Mouse (Mus musculus): ENCODE results near the gene Vmn2r2. TPM values are rescaled to one million over a fixed set of nuclear protein-coding genes. Genes with fewer than 3 reads are reported as not detected.

The Vmn2r2 gene
- not detected in 2 replicates for polyA plus RNA-seq (2011; ENCODE audit: insufficient read depth, insufficient read length, low read depth, missing spikeins)

- Histone ChIP-seq H3K27me3 (ENCODE audit: control insufficient read depth, insufficient read depth, low read length, poor library complexity, severe bottlenecking) (no peaks in the 10 kb centered on the region), H3K27ac (ENCODE audit: insufficient read depth, low read length) (no peak within 1 kb of the TSS), H3K4me3 (ENCODE audit: low read depth, low read length) (no peak within 1 kb of the TSS), H3K9ac (ENCODE audit: low read depth, poor library complexity, severe bottlenecking) (no peak within 1 kb of the TSS), H3K9me3 (replicated peaks; ENCODE audit: control insufficient read depth, insufficient read depth, low read length, poor library complexity, severe bottlenecking) (no peaks in the 10 kb centered on the region), H3K36me3 (ENCODE audit: control insufficient read depth, insufficient read depth, low read length, poor library complexity, severe bottlenecking) (no peaks in the 10 kb centered on the region), H3K4me1 (ENCODE audit: control insufficient read depth, insufficient read depth, low read length) (no peaks in the 10 kb centered on the region)
- no peak for TF ChIP-seq POLR2A (IDR thresholded peaks at IDR 0.05; ENCODE audit: insufficient read depth, low read length)
- TF ChIP-seq EP300 (IDR thresholded peaks at IDR 0.05; ENCODE audit: insufficient read depth, low read depth, low read length): no peak
- TF ChIP-seq CTCF (IDR thresholded peaks at IDR 0.05; ENCODE audit: low read depth, low read length): no peak
Measured at GRCm38 (mm10) chr3:64141878-64142508, at the start of gene Vmn2r2. TSS of gene Vmn2r2 (minus strand) at chr3:64141928.

GRCm38 (mm10) chr3:64113352-64114046, 28.2 kb downstream of the Vmn2r2 start:
- H3K4me3 ChIP-seq (ENCODE audit: low read depth, low read length): no peak overlapping the region
- H3K27me3 ChIP-seq (ENCODE audit: control insufficient read depth, insufficient read depth, low read length, poor library complexity, severe bottlenecking): no peaks in the 10 kb centered on the region
- H3K27ac ChIP-seq (ENCODE audit: insufficient read depth, low read length): no peak overlapping the region
- TF ChIP-seq POLR2A (IDR thresholded peaks at IDR 0.05; ENCODE audit: insufficient read depth, low read length): no peak
- TF ChIP-seq CTCF (IDR thresholded peaks at IDR 0.05; ENCODE audit: low read depth, low read length): no peak
- no peak for TF ChIP-seq EP300 (IDR thresholded peaks at IDR 0.05; ENCODE audit: insufficient read depth, low read depth, low read length)
- H3K4me1 ChIP-seq (ENCODE audit: control insufficient read depth, insufficient read depth, low read length): no peaks in the 10 kb centered on the region
- H3K9ac ChIP-seq (ENCODE audit: low read depth, poor library complexity, severe bottlenecking): no peak overlapping the region
- H3K36me3 ChIP-seq (ENCODE audit: control insufficient read depth, insufficient read depth, low read length, poor library complexity, severe bottlenecking): no peaks in the 10 kb centered on the region
- H3K9me3 ChIP-seq (replicated peaks; ENCODE audit: control insufficient read depth, insufficient read depth, low read length, poor library complexity, severe bottlenecking): no peaks in the 10 kb centered on the region

GRCm38 (mm10) chr3:64112707-64113106, 29.0 kb downstream of the Vmn2r2 start:
- no peak overlapping the region for H3K27ac ChIP-seq (ENCODE audit: insufficient read depth, low read length)
- H3K4me1 ChIP-seq (ENCODE audit: control insufficient read depth, insufficient read depth, low read length): no peaks in the 10 kb centered on the region
- H3K27me3 ChIP-seq (ENCODE audit: control insufficient read depth, insufficient read depth, low read length, poor library complexity, severe bottlenecking): no peaks in the 10 kb centered on the region
- H3K9me3 ChIP-seq (replicated peaks; ENCODE audit: control insufficient read depth, insufficient read depth, low read length, poor library complexity, severe bottlenecking): no peaks in the 10 kb centered on the region
- TF ChIP-seq CTCF (IDR thresholded peaks at IDR 0.05; ENCODE audit: low read depth, low read length) (no peak), POLR2A (IDR thresholded peaks at IDR 0.05; ENCODE audit: insufficient read depth, low read length) (no peak), EP300 (IDR thresholded peaks at IDR 0.05; ENCODE audit: insufficient read depth, low read depth, low read length) (no peak)
- H3K9ac ChIP-seq (ENCODE audit: low read depth, poor library complexity, severe bottlenecking): no peak overlapping the region
- no peaks in the 10 kb centered on the region for H3K36me3 ChIP-seq (ENCODE audit: control insufficient read depth, insufficient read depth, low read length, poor library complexity, severe bottlenecking)
- no peak overlapping the region for H3K4me3 ChIP-seq (ENCODE audit: low read depth, low read length)

- Histone ChIP-seq H3K9ac (ENCODE audit: low read depth, poor library complexity, severe bottlenecking) (no peak within 1 kb of the TSS), H3K4me3 (ENCODE audit: low read depth, low read length) (no peak within 1 kb of the TSS), H3K4me1 (ENCODE audit: control insufficient read depth, insufficient read depth, low read length) (no peaks in the 10 kb centered on the region), H3K36me3 (ENCODE audit: control insufficient read depth, insufficient read depth, low read length, poor library complexity, severe bottlenecking) (no peaks in the 10 kb centered on the region), H3K27me3 (ENCODE audit: control insufficient read depth, insufficient read depth, low read length, poor library complexity, severe bottlenecking) (no peaks in the 10 kb centered on the region), H3K9me3 (replicated peaks; ENCODE audit: control insufficient read depth, insufficient read depth, low read length, poor library complexity, severe bottlenecking) (no peaks in the 10 kb centered on the region), H3K27ac (ENCODE audit: insufficient read depth, low read length) (no peak within 1 kb of the TSS)
- no peak for TF ChIP-seq CTCF (IDR thresholded peaks at IDR 0.05; ENCODE audit: low read depth, low read length)
Measured at GRCm38 (mm10) chr3:64081247-64081646, 60.5 kb downstream of the Vmn2r2 start, which contains the start of gene Vmn2r1. TSS of gene Vmn2r1 (plus strand) at chr3:64081547.

Other genes with a start within 250 kb of the Vmn2r2 start
- gene Plch1, start 242.5 kb downstream of the Vmn2r2 start, polyA plus RNA-seq (2011; ENCODE audit: insufficient read depth, insufficient read length, low read depth, missing spikeins): 6.0 and 6.8 TPM in 2 replicates
- gene E130311K13Rik, start 212.5 kb downstream of the Vmn2r2 start, polyA plus RNA-seq (2011; ENCODE audit: insufficient read depth, insufficient read length, low read depth, missing spikeins): 4.3 and 5.3 TPM in 2 replicates
- gene Slc33a1, start 177.2 kb downstream of the Vmn2r2 start, polyA plus RNA-seq (2011; ENCODE audit: insufficient read depth, insufficient read length, low read depth, missing spikeins): 13.8 and 15.2 TPM in 2 replicates
- gene Gmps, start 165.8 kb downstream of the Vmn2r2 start, polyA plus RNA-seq (2011; ENCODE audit: insufficient read depth, insufficient read length, low read depth, missing spikeins): 55.0 and 58.3 TPM in 2 replicates
- gene Vmn2r1, start 60.4 kb downstream of the Vmn2r2 start, polyA plus RNA-seq (2011; ENCODE audit: insufficient read depth, insufficient read length, low read depth, missing spikeins): 0.46 and 0.63 TPM in 2 replicates
- gene Vmn2r3, start 147.8 kb upstream of the Vmn2r2 start, polyA plus RNA-seq (2011; ENCODE audit: insufficient read depth, insufficient read length, low read depth, missing spikeins): 0.09 and 0.18 TPM in 2 replicates

Measured in ES-Bruce4 (cell line).